Mouse (Mus musculus) liver, embryonic 16.5 days (tissue): ENCODE measurements around the gene Dapk3. TPM values are rescaled to one million over a fixed set of nuclear protein-coding genes. Genes with fewer than 3 reads are reported as not detected.
"Not testable (repeated sequence)": the region's sequence is repeated elsewhere in the genome, so short reads cannot be mapped to it uniquely, and the experiment has no call there.

ENCODE experiments used
- ATAC-seq: fragments of 200-750 bp; cut with Nextera tagmentation; 2 replicates; pipeline ENCODE4 v1.8.0; 2017; ENCODE audit warnings: low read depth, mild to moderate bottlenecking, moderate number of reproducible peaks, moderate library complexity
- H3K27ac ChIP-seq: fragments of 300-500 bp; sonication (generic); 2 replicates; pipeline ENCODE4 v1.5.1; 2014; ENCODE audit warnings: mild to moderate bottlenecking, low read length
- H3K27me3 ChIP-seq: fragments of 300-500 bp; sonication (generic); 2 replicates; pipeline ENCODE4 v1.6.1; 2014; ENCODE audit warnings: low read depth, low read length, mixed read lengths; ENCODE audit not compliant: control insufficient read depth, insufficient read depth
- H3K36me3 ChIP-seq: fragments of 300-500 bp; sonication (generic); 2 replicates; pipeline ENCODE4 v1.6.1; 2014; ENCODE audit warnings: mild to moderate bottlenecking; ENCODE audit not compliant: control insufficient read depth, insufficient read depth
- H3K4me1 ChIP-seq: fragments of 300-500 bp; sonication (generic); 2 replicates; pipeline ENCODE4 v1.6.1; 2014; ENCODE audit warnings: low read depth, low read length, mixed read lengths; ENCODE audit not compliant: control insufficient read depth
- H3K4me2 ChIP-seq: fragments of 300-500 bp; sonication (generic); 2 replicates; pipeline ENCODE4 v1.6.1; 2014; ENCODE audit warnings: low read depth, low read length, mixed read lengths
- H3K4me3 ChIP-seq: fragments of 300-500 bp; sonication (generic); 2 replicates; pipeline ENCODE4 v1.5.1; 2014; ENCODE audit warnings: low read depth, mild to moderate bottlenecking, low read length
- H3K9ac ChIP-seq: fragments of 300-500 bp; sonication (generic); 2 replicates; pipeline ENCODE4 v1.6.1; 2014; ENCODE audit warnings: low read depth, low read length
- H3K9me3 ChIP-seq: fragments of 300-500 bp; sonication (generic); replicated peaks from 2 replicates; pipeline ENCODE4 v1.6.1; 2016; ENCODE audit warnings: low read length; ENCODE audit not compliant: control insufficient read depth
- WGBS: fragments of 180-500 bp; shearing (Covaris S2); extraction: QIAGEN DNeasy Blood & Tissue Kit; methylation state at CpG from one replicate; pipeline ENCODE4 v1.1.7; 2014; ENCODE audit not compliant: insufficient replicate concordance; 5-methylcytosine and 5-hydroxymethylcytosine counted together
- polyA plus RNA-seq: library from polyadenylated mRNA; unstranded; fragments of >200 nt; fragmentation: Nextera tagmentation; extraction: Ambion mirVana; gene quantifications from 2 replicates; pipeline ENCODE4 v1.2.1, GENCODE M21; 2015

Dapk3 gene
- polyA plus RNA-seq, 1 experiment from 2014 or later = 12.2 TPM

DNA sequence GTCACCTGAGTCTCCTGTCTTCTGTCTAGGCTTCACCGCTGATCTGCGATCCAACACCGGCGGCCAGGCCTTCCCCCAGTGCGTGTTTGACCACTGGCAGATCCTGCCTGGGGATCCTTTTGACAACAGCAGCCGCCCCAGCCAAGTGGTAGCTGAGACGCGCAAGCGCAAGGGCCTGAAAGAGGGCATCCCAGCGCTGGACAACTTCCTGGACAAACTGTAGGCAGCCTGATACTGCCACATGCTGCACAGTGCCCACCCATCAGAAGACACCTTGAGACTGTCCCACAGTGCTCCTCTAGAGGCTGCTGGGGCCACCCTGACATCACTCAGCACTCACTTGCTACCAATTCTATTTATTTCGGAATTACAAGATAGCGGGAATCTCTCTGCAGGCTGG, 945 bp upstream of the Dapk3 start:
- not testable (repeated sequence) for ATAC-seq, H3K9ac ChIP-seq, H3K4me3 ChIP-seq, H3K4me2 ChIP-seq, H3K27me3 ChIP-seq, H3K27ac ChIP-seq, H3K9me3 ChIP-seq
- WGBS = 78% methylated on average over 12 of the region's 12 CpGs
- Histone ChIP-seq H3K36me3 (peaks cover 51% of the 10 kb centered on the region), H3K4me1 (peaks cover 28% of the 10 kb centered on the region)

GRCm38 (mm10) chr10:81183805-81184204, 1.0 kb downstream of the Dapk3 start, which contains the start of gene 4930442H23Rik:
4930442H23Rik (minus strand) TSS chr10:81183849.
- H3K4me1 ChIP-seq = peaks cover 16% of the 10 kb centered on the region
- WGBS = 71% methylated on average over 5 of the region's 5 CpGs
- H3K4me3 ChIP-seq = peak within 1 kb of the TSS; percentile 79
- H3K4me2 ChIP-seq = peak within 1 kb of the TSS; percentile 85
- H3K9me3 ChIP-seq = no peaks in the 10 kb centered on the region
- no peaks in the 10 kb centered on the region for H3K27me3 ChIP-seq
- H3K36me3 ChIP-seq = peaks cover 37% of the 10 kb centered on the region
- peak within 1 kb of the TSS; percentile 88 for H3K27ac ChIP-seq
- ATAC-seq = no peak
- peak within 1 kb of the TSS; percentile 79 for H3K9ac ChIP-seq

GRCm38 (mm10) chr10:81184765-81185164, 2.0 kb downstream of the Dapk3 start:
- H3K27ac ChIP-seq = no peak overlapping the region
- 59% methylated on average over 4 of the region's 4 CpGs for WGBS
- no peak for ATAC-seq

DNA sequence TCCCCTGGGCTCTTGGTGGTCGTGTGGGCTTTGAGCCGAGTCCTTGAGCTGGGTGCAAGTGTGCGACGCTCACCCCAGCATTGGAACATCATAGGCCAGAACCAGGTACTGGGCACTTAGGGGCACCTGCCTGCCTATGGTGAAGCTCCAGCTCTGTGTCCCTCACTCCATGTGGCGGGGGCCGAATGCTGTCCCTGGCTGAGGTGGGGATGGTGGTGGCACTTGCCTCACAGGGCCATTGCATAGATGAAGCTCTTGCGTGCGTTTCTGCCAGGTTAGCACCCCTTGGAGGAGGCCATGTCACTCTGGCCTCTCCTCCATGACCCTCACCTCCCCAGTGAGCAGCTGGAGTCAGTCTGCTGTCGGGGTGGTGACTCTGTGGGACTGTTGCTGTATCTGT, 4.4 kb downstream of the Dapk3 start:
- peaks cover 24% of the 10 kb centered on the region for H3K4me1 ChIP-seq
- H3K9ac ChIP-seq = no peak overlapping the region
- H3K27ac ChIP-seq = no peak overlapping the region
- 82% methylated on average over 9 of the region's 9 CpGs for WGBS
- H3K4me3 ChIP-seq = no peak overlapping the region
- H3K36me3 ChIP-seq = peaks cover 10% of the 10 kb centered on the region
- H3K4me2 ChIP-seq = no peak overlapping the region
- H3K9me3 ChIP-seq = no peaks in the 10 kb centered on the region
- H3K27me3 ChIP-seq = no peaks in the 10 kb centered on the region
- ATAC-seq = no peak

More at GRCm38 (mm10) chr10:81184765-81185164, 2.0 kb downstream of the Dapk3 start:
- H3K36me3 ChIP-seq = peaks cover 28% of the 10 kb centered on the region
- H3K9me3 ChIP-seq = no peaks in the 10 kb centered on the region
- H3K9ac ChIP-seq = no peak overlapping the region
- peaks cover 11% of the 10 kb centered on the region for H3K4me1 ChIP-seq
- H3K4me3 ChIP-seq = no peak overlapping the region
- H3K4me2 ChIP-seq = no peak overlapping the region
- no peaks in the 10 kb centered on the region for H3K27me3 ChIP-seq

GRCm38 (mm10) chr10:81189821-81190220, 7.0 kb downstream of the Dapk3 start:
- WGBS = 81% methylated on average over 26 of the region's 26 CpGs
- H3K27me3 ChIP-seq = peaks cover 21% of the 10 kb centered on the region
- no peak overlapping the region for H3K27ac ChIP-seq
- H3K36me3 ChIP-seq = peaks cover 6% of the 10 kb centered on the region
- no peak for ATAC-seq
- no peak overlapping the region for H3K4me3 ChIP-seq
- H3K4me2 ChIP-seq = no peak overlapping the region
- H3K4me1 ChIP-seq = peaks cover 34% of the 10 kb centered on the region
- no peak overlapping the region for H3K9ac ChIP-seq
- H3K9me3 ChIP-seq = no peaks in the 10 kb centered on the region

DNA sequence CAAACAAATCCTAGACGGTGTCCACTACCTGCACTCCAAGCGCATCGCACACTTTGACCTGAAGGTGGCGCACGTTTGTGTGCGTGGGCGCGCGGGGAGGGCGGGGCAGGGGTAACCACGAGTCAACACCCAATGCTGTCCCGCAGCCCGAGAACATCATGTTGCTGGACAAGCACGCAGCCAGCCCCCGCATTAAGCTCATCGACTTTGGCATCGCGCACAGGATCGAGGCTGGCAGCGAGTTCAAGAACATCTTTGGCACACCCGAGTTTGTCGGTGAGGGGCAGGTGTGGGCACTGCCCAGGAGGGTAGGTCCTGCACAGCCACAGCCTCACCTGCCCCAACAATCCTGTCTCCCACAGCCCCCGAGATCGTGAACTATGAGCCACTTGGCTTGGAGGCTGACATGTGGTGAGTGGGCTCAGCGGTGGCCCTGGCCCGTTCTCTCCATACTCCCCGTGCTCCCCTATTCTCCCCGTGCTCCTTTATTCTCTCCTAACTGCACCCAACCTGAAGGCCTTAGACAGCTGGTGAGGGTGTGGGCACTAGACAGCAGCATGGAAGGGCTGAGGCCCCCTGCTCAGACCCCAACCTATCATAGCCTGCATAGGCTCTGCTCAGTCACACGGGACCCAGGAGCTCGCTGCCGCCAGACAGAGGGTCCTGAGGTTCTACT, 7.6 kb downstream of the Dapk3 start:
- H3K36me3 ChIP-seq = peaks cover 6% of the 10 kb centered on the region
- peaks cover 26% of the 10 kb centered on the region for H3K27me3 ChIP-seq
- no peaks in the 10 kb centered on the region for H3K9me3 ChIP-seq
- H3K4me2 ChIP-seq = no peak overlapping the region
- ATAC-seq = no peak
- 66% methylated on average over 31 of the region's 31 CpGs for WGBS
- H3K4me3 ChIP-seq = no peak overlapping the region
- H3K9ac ChIP-seq = no peak overlapping the region
- H3K27ac ChIP-seq = no peak overlapping the region; the same call in 1 of the 2 replicates
- H3K4me1 ChIP-seq = peaks cover 34% of the 10 kb centered on the region

GRCm38 (mm10) chr10:81190912-81191321, 8.1 kb downstream of the Dapk3 start:
- peaks cover 32% of the 10 kb centered on the region for H3K27me3 ChIP-seq
- H3K9ac ChIP-seq = no peak overlapping the region
- H3K4me2 ChIP-seq = no peak overlapping the region
- no peak for ATAC-seq
- H3K36me3 ChIP-seq = peaks cover 6% of the 10 kb centered on the region
- peaks cover 34% of the 10 kb centered on the region for H3K4me1 ChIP-seq
- no peaks in the 10 kb centered on the region for H3K9me3 ChIP-seq
- WGBS = 24% methylated on average over 6 of the region's 6 CpGs
- no peak overlapping the region for H3K4me3 ChIP-seq
- H3K27ac ChIP-seq = no peak overlapping the region

DNA sequence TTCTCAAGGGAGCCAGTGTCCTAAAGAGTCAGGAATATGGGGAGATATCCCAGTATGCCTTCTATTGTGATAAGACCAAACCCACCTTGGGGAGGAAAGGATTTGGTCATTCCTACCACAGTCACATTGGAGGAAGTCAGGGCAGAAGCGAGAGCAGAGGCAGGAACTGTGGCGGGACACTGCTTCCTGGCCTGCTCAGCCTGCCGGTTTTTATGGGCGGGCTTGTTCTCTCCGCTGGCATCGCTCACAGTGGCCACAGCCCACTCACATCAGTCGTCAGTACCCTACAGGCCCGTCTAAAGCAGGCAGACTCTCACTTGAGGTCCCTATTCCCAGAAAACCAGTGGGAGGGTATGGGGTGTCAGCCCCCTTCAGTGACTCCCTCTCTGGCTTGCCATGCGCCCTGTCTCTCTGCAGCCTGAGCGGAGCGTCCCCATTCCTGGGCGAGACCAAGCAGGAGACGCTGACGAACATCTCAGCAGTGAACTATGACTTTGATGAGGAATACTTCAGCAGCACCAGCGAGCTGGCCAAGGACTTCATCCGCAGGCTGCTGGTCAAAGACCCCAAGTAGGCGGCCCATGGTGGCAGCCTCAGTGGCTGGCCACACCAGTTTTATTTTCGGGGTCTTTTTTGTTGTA, 8.7 kb downstream of the Dapk3 start:
- no peak overlapping the region for H3K27ac ChIP-seq
- H3K27me3 ChIP-seq = peaks cover 37% of the 10 kb centered on the region
- H3K4me1 ChIP-seq = peaks cover 34% of the 10 kb centered on the region
- no peak overlapping the region for H3K4me3 ChIP-seq
- peaks cover 6% of the 10 kb centered on the region for H3K36me3 ChIP-seq
- H3K4me2 ChIP-seq = peak overlapping the region; percentile 91
- no peak for ATAC-seq
- H3K9me3 ChIP-seq = no peaks in the 10 kb centered on the region
- 60% methylated on average over 18 of the region's 18 CpGs for WGBS
- H3K9ac ChIP-seq = no peak overlapping the region

GRCm38 (mm10) chr10:81192270-81192967, 9.6 kb downstream of the Dapk3 start:
- peak overlapping the region; percentile 84 for H3K27ac ChIP-seq
- H3K27me3 ChIP-seq = peaks cover 46% of the 10 kb centered on the region
- 1% methylated on average over 92 of the region's 93 CpGs for WGBS
- H3K4me3 ChIP-seq = peak overlapping the region; percentile 72
- ATAC-seq = peak; percentile 86
- H3K36me3 ChIP-seq = peaks cover 6% of the 10 kb centered on the region
- H3K9me3 ChIP-seq = no peaks in the 10 kb centered on the region
- H3K4me2 ChIP-seq = peak overlapping the region; percentile 91
- peak overlapping the region; percentile 73 for H3K9ac ChIP-seq
- H3K4me1 ChIP-seq = peaks cover 34% of the 10 kb centered on the region
